Mouse (Mus musculus): ENCODE measurements around the gene Wwc2. TPM values are rescaled to one million over a fixed set of nuclear protein-coding genes. Genes with fewer than 3 reads are reported as not detected.

The Wwc2 gene
- total RNA-seq (2014; rRNA removed) (10.0 and 11.2 TPM in 2 replicates), polyA plus RNA-seq (2015; fragmentation: Nextera tagmentation; extraction: Ambion mirVana) (5.2 and 5.3 TPM in 2 replicates)

DNA sequence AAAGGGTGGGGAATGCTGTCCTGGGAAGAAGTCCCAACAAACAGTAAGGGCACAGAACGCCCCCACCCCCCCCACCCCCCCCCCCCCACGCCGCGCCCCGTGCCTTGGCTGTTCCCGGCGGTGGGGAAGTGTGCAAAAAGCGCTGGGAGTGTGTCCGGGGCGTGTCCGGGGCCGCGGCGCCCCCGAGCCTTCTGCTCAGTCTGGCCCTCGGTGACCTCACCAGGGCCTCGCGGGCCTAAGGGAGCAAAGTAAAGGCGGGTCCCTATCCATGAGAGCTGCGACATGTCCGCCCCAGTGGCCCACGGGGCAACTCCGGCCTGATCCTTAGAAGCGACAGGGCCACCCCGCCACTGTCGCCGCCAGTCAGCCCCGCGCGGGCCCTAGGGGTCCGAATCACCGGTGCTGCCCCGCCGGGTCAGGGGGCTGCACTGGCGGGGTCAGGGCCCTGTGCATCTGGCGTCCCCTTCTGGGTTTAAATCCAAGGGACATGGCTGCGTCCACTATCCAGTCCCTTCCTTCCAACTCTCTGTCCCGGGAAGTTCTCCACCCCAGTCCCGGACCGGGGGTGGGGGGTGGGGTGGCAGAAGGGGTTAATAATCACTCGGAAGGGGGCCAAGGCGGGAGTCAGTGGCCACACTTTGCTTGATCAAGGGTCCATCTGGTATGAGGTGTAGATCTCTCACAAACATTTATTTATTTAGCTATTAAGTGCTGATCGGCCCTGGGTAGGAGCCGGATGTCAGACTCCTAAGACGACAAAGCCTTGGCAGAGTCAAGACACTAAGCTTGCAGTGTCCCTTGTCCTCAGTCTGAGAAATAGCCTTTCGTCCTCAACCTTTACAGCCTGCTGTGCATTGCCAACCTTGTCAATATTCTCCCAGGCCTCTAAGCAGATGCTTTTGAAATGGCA is at the start of gene Wwc2:
Gene Wwc2, minus strand, starts transcription at position 14 of the 910 bp plus-strand sequence.
- DNase-seq (ENCODE audit: low spot score), result peak; percentile 27
- no peak for TF ChIP-seq CTCF (IDR thresholded peaks at IDR 0.05; ENCODE audit: low read depth)
- H3K36me3 ChIP-seq (ENCODE audit: insufficient read depth, low read length), result no peaks in the 10 kb centered on the region
- H3K4me3 ChIP-seq (ENCODE audit: low read length), result peak within 1 kb of the TSS; percentile 87
- H3K4me2 ChIP-seq (ENCODE audit: low read depth, low read length), result peak within 1 kb of the TSS; percentile 92
- H3K4me1 ChIP-seq (ENCODE audit: insufficient read depth, low read length), result no peaks in the 10 kb centered on the region; the same call in 1 of the 2 replicates
- peak within 1 kb of the TSS; percentile 93 for H3K9ac ChIP-seq (replicated peaks; ENCODE audit: low read length)
- ATAC-seq, result peak; percentile 43
- no peaks in the 10 kb centered on the region for H3K9me3 ChIP-seq (ENCODE audit: low read length)
- H3K27ac ChIP-seq, result peak within 1 kb of the TSS; percentile 80
- 3% methylated on average over 36 of the region's 46 CpGs for WGBS
- H3K27me3 ChIP-seq (ENCODE audit: insufficient read depth, low read length), result no peaks in the 10 kb centered on the region

DNA sequence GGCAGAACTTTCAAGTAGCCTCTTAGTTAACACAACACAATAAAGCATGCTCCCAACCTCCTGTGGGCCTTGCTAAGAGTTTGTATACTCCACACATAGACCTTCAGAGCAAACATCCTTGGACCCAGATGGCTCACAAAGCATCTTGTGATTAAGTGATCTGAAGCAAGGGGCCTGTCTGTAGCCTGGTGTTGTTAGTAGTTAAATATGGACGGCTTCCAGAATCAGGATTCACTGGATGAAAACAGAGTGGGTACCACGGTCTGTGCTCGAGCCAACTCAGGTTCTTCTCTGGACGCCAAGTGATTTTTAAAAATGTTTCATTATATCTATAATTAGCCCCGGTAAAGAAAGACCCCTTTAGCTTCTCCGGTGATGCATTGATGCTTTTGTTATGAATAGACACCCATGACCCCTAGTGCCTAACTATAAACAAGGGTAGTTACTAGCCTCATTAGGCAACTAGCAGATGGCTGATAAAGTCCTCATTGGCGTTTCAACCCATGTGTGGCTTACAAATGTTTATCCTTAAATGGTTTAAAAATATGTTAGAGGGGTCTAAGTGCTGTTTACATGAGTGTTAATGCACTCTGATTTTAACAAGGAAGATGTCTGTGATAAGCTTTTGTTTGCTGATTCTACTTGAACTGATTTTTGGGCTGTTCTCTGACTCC is 47.7 kb upstream of the Wwc2 start:
- Histone ChIP-seq H3K4me3 (ENCODE audit: low read length) (no peak overlapping the region), H3K9ac (replicated peaks; ENCODE audit: low read length) (no peak overlapping the region), H3K27ac (no peak overlapping the region), H3K27me3 (ENCODE audit: insufficient read depth, low read length) (no peaks in the 10 kb centered on the region), H3K9me3 (ENCODE audit: low read length) (no peaks in the 10 kb centered on the region), H3K36me3 (ENCODE audit: insufficient read depth, low read length) (no peaks in the 10 kb centered on the region), H3K4me2 (ENCODE audit: low read depth, low read length) (no peak overlapping the region), H3K4me1 (ENCODE audit: insufficient read depth, low read length) (no peaks in the 10 kb centered on the region)
- 67% methylated on average over 7 of the region's 7 CpGs for WGBS
- DNase-seq (ENCODE audit: low spot score) (no peak), ATAC-seq (no peak)
- TF ChIP-seq CTCF (IDR thresholded peaks at IDR 0.05; ENCODE audit: low read depth), result no peak

DNA sequence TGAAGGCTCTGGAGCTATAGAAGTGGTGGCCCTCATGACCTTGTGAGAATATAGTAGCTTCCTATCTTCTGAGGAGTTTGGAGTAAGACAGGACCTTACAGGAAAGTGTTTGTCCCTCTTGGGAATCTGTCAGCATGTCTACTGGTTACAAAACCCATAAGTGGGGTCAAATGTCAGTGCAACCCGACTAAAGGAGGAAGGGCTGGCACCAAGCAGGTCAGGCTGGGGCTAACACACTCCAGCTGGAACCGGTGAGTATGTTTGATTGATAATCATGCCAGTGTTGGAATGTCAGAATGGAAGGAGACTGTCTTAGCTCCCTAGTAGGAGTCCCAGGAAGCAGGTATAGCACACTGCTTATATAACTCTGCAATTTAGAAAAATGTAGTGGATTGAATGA is 41.3 kb upstream of the Wwc2 start:
- no peaks in the 10 kb centered on the region for H3K27me3 ChIP-seq (ENCODE audit: insufficient read depth, low read length)
- H3K4me3 ChIP-seq (ENCODE audit: low read length), result no peak overlapping the region
- ATAC-seq (no peak), DNase-seq (ENCODE audit: low spot score) (no peak)
- no peaks in the 10 kb centered on the region for H3K4me1 ChIP-seq (ENCODE audit: insufficient read depth, low read length)
- H3K9me3 ChIP-seq (ENCODE audit: low read length), result no peaks in the 10 kb centered on the region
- H3K36me3 ChIP-seq (ENCODE audit: insufficient read depth, low read length), result no peaks in the 10 kb centered on the region
- no peak overlapping the region for H3K27ac ChIP-seq
- H3K9ac ChIP-seq (replicated peaks; ENCODE audit: low read length), result no peak overlapping the region
- 59% methylated on average over 2 of the region's 2 CpGs for WGBS
- no peak overlapping the region for H3K4me2 ChIP-seq (ENCODE audit: low read depth, low read length)
- no peak for TF ChIP-seq CTCF (IDR thresholded peaks at IDR 0.05; ENCODE audit: low read depth)

DNA sequence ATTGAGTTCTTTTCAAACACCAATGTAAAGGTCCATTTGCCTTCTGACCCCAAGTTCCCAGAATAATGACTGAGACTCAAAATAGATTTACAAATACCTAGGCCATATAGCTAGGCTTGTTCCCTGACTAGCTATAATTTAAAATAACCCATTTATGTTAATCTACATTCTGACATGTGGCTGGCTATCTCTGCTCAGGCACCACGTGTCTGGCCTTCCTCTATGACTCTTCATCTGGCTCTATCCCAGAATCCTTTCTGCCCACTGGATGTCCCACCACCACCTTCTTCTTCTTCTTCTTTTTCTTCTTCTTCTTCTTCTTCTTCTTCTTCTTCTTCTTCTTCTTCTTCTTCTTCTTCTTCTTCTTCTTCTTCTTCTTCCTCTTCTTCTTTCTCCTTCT is 39.9 kb upstream of the Wwc2 start:
- Histone ChIP-seq H3K9ac (replicated peaks; ENCODE audit: low read length) (no peak overlapping the region), H3K4me2 (ENCODE audit: low read depth, low read length) (no peak overlapping the region), H3K4me3 (ENCODE audit: low read length) (no peak overlapping the region), H3K27me3 (ENCODE audit: insufficient read depth, low read length) (no peaks in the 10 kb centered on the region), H3K36me3 (ENCODE audit: insufficient read depth, low read length) (no peaks in the 10 kb centered on the region), H3K27ac (no peak overlapping the region), H3K9me3 (ENCODE audit: low read length) (no peaks in the 10 kb centered on the region), H3K4me1 (ENCODE audit: insufficient read depth, low read length) (no peaks in the 10 kb centered on the region)
- DNase-seq (ENCODE audit: low spot score) (no peak), ATAC-seq (no peak)
- TF ChIP-seq CTCF (IDR thresholded peaks at IDR 0.05; ENCODE audit: low read depth), result no peak
- WGBS, result 77% methylated on average over 1 of the region's 1 CpGs

DNA sequence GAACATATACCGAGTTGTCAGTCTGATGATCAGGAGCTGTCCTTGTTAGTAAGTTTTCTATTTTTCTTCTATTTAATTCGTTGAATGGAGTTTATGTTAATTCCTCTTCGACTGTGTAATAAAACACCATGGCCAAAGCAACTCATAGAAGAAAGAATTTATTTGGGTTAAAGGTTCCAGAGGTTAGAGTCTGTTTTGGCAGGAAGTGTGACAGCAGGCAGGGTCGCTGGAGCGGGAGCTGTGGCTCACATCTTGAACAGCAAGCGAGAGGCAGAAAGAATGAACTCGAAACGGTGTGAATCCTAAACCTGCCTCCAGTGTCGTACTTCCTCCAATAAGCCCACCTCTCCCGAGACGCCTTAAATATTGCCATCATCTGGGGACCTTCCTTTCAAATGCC is 36.1 kb upstream of the Wwc2 start:
- ATAC-seq (no peak), DNase-seq (ENCODE audit: low spot score) (no peak)
- Histone ChIP-seq H3K27ac (no peak overlapping the region), H3K4me2 (ENCODE audit: low read depth, low read length) (no peak overlapping the region), H3K27me3 (ENCODE audit: insufficient read depth, low read length) (no peaks in the 10 kb centered on the region), H3K9ac (replicated peaks; ENCODE audit: low read length) (no peak overlapping the region), H3K36me3 (ENCODE audit: insufficient read depth, low read length) (no peaks in the 10 kb centered on the region), H3K4me3 (ENCODE audit: low read length) (no peak overlapping the region), H3K4me1 (ENCODE audit: insufficient read depth, low read length) (no peaks in the 10 kb centered on the region), H3K9me3 (ENCODE audit: low read length) (no peaks in the 10 kb centered on the region)
- WGBS, result 64% methylated on average over 11 of the region's 11 CpGs
- no peak for TF ChIP-seq CTCF (IDR thresholded peaks at IDR 0.05; ENCODE audit: low read depth)

DNA sequence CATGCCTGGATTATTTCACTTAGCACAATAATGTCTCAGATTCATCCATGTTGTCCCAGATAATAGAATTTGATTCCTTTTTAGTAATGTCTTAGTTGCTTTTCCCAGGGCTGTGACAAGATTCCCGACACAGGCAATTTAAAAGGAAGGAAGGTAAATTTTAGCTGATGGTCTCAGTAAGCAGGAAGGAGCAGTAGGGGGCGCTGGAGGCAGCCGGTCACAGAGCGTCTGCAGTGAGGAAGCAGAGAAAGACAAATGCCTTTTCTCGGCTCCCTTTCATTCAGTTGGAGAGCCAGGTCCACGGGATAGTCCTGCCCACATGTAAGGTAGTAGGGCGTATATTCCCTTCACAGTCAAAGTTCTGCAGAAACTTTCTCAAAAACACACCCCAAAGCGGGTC is 32.5 kb upstream of the Wwc2 start:
- H3K9ac ChIP-seq (replicated peaks; ENCODE audit: low read length), result no peak overlapping the region
- H3K27me3 ChIP-seq (ENCODE audit: insufficient read depth, low read length), result no peaks in the 10 kb centered on the region
- H3K4me3 ChIP-seq (ENCODE audit: low read length), result no peak overlapping the region
- no peaks in the 10 kb centered on the region for H3K4me1 ChIP-seq (ENCODE audit: insufficient read depth, low read length)
- no peak overlapping the region for H3K27ac ChIP-seq
- WGBS, result 77% methylated on average over 8 of the region's 8 CpGs
- TF ChIP-seq CTCF (IDR thresholded peaks at IDR 0.05; ENCODE audit: low read depth), result no peak
- no peak for ATAC-seq
- DNase-seq (ENCODE audit: low spot score), result no peak
- H3K9me3 ChIP-seq (ENCODE audit: low read length), result no peaks in the 10 kb centered on the region
- H3K4me2 ChIP-seq (ENCODE audit: low read depth, low read length), result no peak overlapping the region
- no peaks in the 10 kb centered on the region for H3K36me3 ChIP-seq (ENCODE audit: insufficient read depth, low read length)

Measured in hindbrain, postnatal 0 days (tissue).